Mouse (Mus musculus): ENCODE data around the gene Nxnl1. TPM values are rescaled to one million over a fixed set of nuclear protein-coding genes. Genes with fewer than 3 reads are reported as not detected.
"Not testable (repeated sequence)": the region's sequence is repeated elsewhere in the genome, so short reads cannot be mapped to it uniquely, and the experiment has no call there.

Gene Nxnl1
- total RNA-seq, 1 experiment, result not detected

GRCm38 (mm10) chr8:71526272-71526671, 40.1 kb downstream of the Nxnl1 start:
- Histone ChIP-seq H3K9me3 (ENCODE audit: control insufficient read depth, insufficient read depth, low read depth, low read length) (no peaks in the 10 kb centered on the region), H3K36me3 (ENCODE audit: control insufficient read depth, insufficient read depth, low read length, poor library complexity, severe bottlenecking) (no peaks in the 10 kb centered on the region; the same call in 1 of the 2 replicates), H3K27ac (ENCODE audit: insufficient read depth, low read depth, low read length, poor library complexity, severe bottlenecking) (peak overlapping the region; percentile 76), H3K9ac (ENCODE audit: insufficient read depth, low read depth, low read length, poor library complexity, severe bottlenecking) (peak overlapping the region; percentile 60), H3K4me3 (ENCODE audit: insufficient read depth in 1 of 2, low read depth in 1 of 2, low read length in 2 of 2, poor library complexity in 1 of 2, severe bottlenecking in 1 of 2) (peak overlapping the region; percentile 7 to 52; a peak in 2 of 4 replicates), H3K4me1 (ENCODE audit: control insufficient read depth in 2 of 2, insufficient read depth in 2 of 2, low read length in 2 of 2, poor library complexity in 1 of 2) (peaks cover 7 to 28% of the 10 kb centered on the region in 2 experiments)
- in situ Hi-C loops (cut with MboI; ENCODE audit: low sequenced_read_pairs in 2 of 2, unreplicated experiment in 2 of 2), result no loop called here
- TF ChIP-seq HCFC1 (IDR thresholded peaks at IDR 0.05; ENCODE audit: borderline replicate concordance, insufficient read depth, low read length) (0 out of 2 replicates have a peak, but pooled peaks have one; percentile 34), ZC3H11A (IDR thresholded peaks at IDR 0.05; ENCODE audit: borderline replicate concordance, low read depth, low read length) (no peak), MAFK (IDR thresholded peaks at IDR 0.05; ENCODE audit: insufficient read depth, low read depth, low read length) (peak; percentile 52; the same call in 1 of the 2 replicates), ZNF384 (IDR thresholded peaks at IDR 0.05; ENCODE audit: low read depth, low read length) (no peak), CHD2 (IDR thresholded peaks at IDR 0.05; ENCODE audit: low read depth, low read length) (peak; percentile 80)
- DNase-seq (ENCODE audit: low read depth, low spot score), result no peak

DNA sequence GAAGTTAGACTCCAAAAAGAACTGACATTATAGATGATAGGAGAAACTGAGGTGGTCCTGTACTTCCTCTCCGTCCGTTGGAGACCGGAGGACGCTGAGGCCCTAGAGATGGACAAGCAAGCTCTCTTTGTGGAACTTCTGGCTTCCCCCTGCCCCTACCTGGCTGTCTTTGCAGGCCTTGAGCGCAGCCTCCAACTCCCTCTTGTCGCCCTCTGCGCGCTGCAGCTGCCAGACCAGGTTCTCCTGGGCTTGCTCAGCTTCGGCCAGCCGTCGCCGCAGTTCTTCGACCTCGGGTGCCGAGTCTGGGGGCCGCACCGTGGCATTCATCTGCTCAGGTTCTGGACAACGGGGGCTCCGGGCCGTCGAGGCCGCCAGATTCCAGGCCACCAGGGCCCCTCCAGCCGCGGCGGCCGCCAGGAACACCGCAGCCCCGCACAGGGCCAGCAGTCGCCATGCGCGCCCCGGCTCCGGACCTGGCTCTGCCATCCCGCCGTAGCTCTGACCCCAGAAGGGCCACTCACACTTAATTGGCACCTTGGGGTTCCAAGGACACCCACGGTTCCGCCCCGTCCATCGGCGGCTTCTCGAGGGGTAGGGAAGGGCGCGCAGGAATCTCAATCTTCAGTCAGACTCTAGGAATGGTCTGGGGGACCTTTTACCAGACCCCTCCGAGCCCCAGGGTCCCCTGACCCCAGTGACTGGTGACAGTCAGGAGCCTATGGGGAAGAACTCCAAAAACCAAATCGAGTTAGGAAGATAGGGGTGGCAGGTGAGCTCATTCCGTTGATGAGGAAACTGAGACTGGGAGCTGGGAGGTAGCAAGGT, 41.0 kb downstream of the Nxnl1 start, which contains the start of gene Ccdc194:
Ccdc194 (minus strand) TSS at position 486 of the 825 bp plus-strand sequence.
- no peak for DNase-seq (ENCODE audit: low read depth, low spot score)
- TF ChIP-seq HCFC1 (IDR thresholded peaks at IDR 0.05; ENCODE audit: borderline replicate concordance, insufficient read depth, low read length) (no peak), MAFK (IDR thresholded peaks at IDR 0.05; ENCODE audit: insufficient read depth, low read depth, low read length) (no peak), ZC3H11A (IDR thresholded peaks at IDR 0.05; ENCODE audit: borderline replicate concordance, low read depth, low read length) (no peak), ZNF384 (IDR thresholded peaks at IDR 0.05; ENCODE audit: low read depth, low read length) (no peak), CHD2 (IDR thresholded peaks at IDR 0.05; ENCODE audit: low read depth, low read length) (no peak)
- Histone ChIP-seq H3K4me3 (ENCODE audit: insufficient read depth in 1 of 2, low read depth in 1 of 2, low read length in 2 of 2, poor library complexity in 1 of 2, severe bottlenecking in 1 of 2) (peak within 1 kb of the TSS; percentile 49 to 52), H3K9me3 (ENCODE audit: control insufficient read depth, insufficient read depth, low read depth, low read length) (no peaks in the 10 kb centered on the region), H3K27ac (ENCODE audit: insufficient read depth, low read depth, low read length, poor library complexity, severe bottlenecking) (peak within 1 kb of the TSS; percentile 76), H3K36me3 (ENCODE audit: control insufficient read depth, insufficient read depth, low read length, poor library complexity, severe bottlenecking) (no peaks in the 10 kb centered on the region; the same call in 1 of the 2 replicates), H3K9ac (ENCODE audit: insufficient read depth, low read depth, low read length, poor library complexity, severe bottlenecking) (peak within 1 kb of the TSS; percentile 60), H3K4me1 (ENCODE audit: control insufficient read depth in 2 of 2, insufficient read depth in 2 of 2, low read length in 2 of 2, poor library complexity in 1 of 2) (peaks cover 5 to 27% of the 10 kb centered on the region in 2 experiments)
- in situ Hi-C loops (cut with MboI; ENCODE audit: low sequenced_read_pairs in 2 of 2, unreplicated experiment in 2 of 2), result no loop called here

GRCm38 (mm10) chr8:71521634-71522033, 44.8 kb downstream of the Nxnl1 start:
- no peak overlapping the region for H3K4me3 ChIP-seq (ENCODE audit: insufficient read depth in 1 of 2, low read depth in 1 of 2, low read length in 2 of 2, poor library complexity in 1 of 2, severe bottlenecking in 1 of 2)
- in situ Hi-C loops (cut with MboI; ENCODE audit: low sequenced_read_pairs in 2 of 2, unreplicated experiment in 2 of 2), result no loop called here
- peaks cover 3 to 20% of the 10 kb centered on the region in 2 experiments; a peak in 2 of 4 replicates for H3K4me1 ChIP-seq (ENCODE audit: control insufficient read depth in 2 of 2, insufficient read depth in 2 of 2, low read length in 2 of 2, poor library complexity in 1 of 2)
- no peaks in the 10 kb centered on the region for H3K9me3 ChIP-seq (ENCODE audit: control insufficient read depth, insufficient read depth, low read depth, low read length)
- H3K36me3 ChIP-seq (ENCODE audit: control insufficient read depth, insufficient read depth, low read length, poor library complexity, severe bottlenecking), result no peaks in the 10 kb centered on the region; the same call in 1 of the 2 replicates
- no peak overlapping the region for H3K9ac ChIP-seq (ENCODE audit: insufficient read depth, low read depth, low read length, poor library complexity, severe bottlenecking)
- peak; percentile 93 for DNase-seq (ENCODE audit: low read depth, low spot score)
- TF ChIP-seq HCFC1 (IDR thresholded peaks at IDR 0.05; ENCODE audit: borderline replicate concordance, insufficient read depth, low read length), result 0 out of 2 replicates have a peak, but pooled peaks have one; percentile 48
- no peak for TF ChIP-seq CHD2 (IDR thresholded peaks at IDR 0.05; ENCODE audit: low read depth, low read length)
- peak; percentile 61; the same call in 1 of the 2 replicates for TF ChIP-seq ZC3H11A (IDR thresholded peaks at IDR 0.05; ENCODE audit: borderline replicate concordance, low read depth, low read length)
- H3K27ac ChIP-seq (ENCODE audit: insufficient read depth, low read depth, low read length, poor library complexity, severe bottlenecking), result no peak overlapping the region

DNA sequence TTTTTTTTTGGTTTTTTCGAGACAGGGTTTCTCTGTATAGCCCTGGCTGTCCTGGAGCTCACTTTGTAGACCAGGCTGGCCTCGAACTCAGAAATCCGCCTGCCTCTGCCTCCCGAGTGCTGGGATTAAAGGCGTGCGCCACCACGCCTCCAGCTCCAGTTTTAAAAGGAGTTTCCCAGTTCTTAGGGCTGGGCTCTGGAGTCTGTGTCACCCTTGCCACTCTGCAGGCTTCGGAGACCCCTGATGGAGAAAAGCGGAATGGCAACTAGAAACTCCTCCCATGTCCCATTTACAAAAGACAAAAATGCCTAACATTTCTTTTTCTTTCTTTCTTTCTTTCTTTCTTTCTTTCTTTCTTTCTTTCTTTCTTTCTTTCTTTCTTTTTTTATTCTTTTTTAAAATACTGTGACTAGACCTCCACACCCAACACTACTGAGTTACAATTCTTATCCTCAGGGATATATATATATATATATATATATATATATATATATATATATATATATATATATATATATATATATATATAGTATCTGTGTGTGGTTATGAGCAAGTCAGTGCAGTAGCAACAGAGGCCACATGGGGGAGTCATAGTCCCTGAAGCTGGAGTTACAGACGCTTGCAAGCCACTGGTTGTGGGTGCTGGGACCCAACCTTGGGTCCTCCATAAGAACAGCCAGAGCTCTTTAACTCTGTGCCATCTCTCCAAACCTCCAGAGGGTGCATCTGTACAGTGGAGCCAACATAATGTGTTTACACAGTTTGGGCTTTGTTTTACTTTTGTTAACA, 47.2 kb downstream of the Nxnl1 start:
- peaks cover 0 to 19% of the 10 kb centered on the region in 2 experiments; a peak in 1 of 4 replicates for H3K4me1 ChIP-seq (ENCODE audit: control insufficient read depth in 2 of 2, insufficient read depth in 2 of 2, low read length in 2 of 2, poor library complexity in 1 of 2)
- H3K9me3 ChIP-seq (ENCODE audit: control insufficient read depth, insufficient read depth, low read depth, low read length); DNase-seq (ENCODE audit: low read depth, low spot score); H3K36me3 ChIP-seq (ENCODE audit: control insufficient read depth, insufficient read depth, low read length, poor library complexity, severe bottlenecking); H3K27ac ChIP-seq (ENCODE audit: insufficient read depth, low read depth, low read length, poor library complexity, severe bottlenecking); H3K4me3 ChIP-seq (ENCODE audit: insufficient read depth in 1 of 2, low read depth in 1 of 2, low read length in 2 of 2, poor library complexity in 1 of 2, severe bottlenecking in 1 of 2); H3K9ac ChIP-seq (ENCODE audit: insufficient read depth, low read depth, low read length, poor library complexity, severe bottlenecking); in situ Hi-C loops (cut with MboI; ENCODE audit: low sequenced_read_pairs in 2 of 2, unreplicated experiment in 2 of 2): not testable (repeated sequence)
